Mouse (Mus musculus) neural tube, embryonic 15.5 days (tissue): ENCODE data around the gene Stac. TPM values are rescaled to one million over a fixed set of nuclear protein-coding genes. Genes with fewer than 3 reads are reported as not detected.

Experiments used
- ATAC-seq: fragments of 200-750 bp; cut with Nextera tagmentation; 2 replicates; pipeline ENCODE4 v1.8.0; 2017; ENCODE audit warnings: mild to moderate bottlenecking, moderate TSS enrichment, moderate library complexity; ENCODE audit not compliant: low FRiP score
- H3K27ac ChIP-seq: fragments of 300-500 bp; sonication (generic); replicated peaks from 2 replicates; pipeline ENCODE4 v1.5.1; 2015; ENCODE audit warnings: mild to moderate bottlenecking, inconsistent platforms
- H3K27me3 ChIP-seq: fragments of 300-500 bp; sonication (generic); replicated peaks from 2 replicates; pipeline ENCODE4 v1.6.1; 2015; ENCODE audit warnings: inconsistent platforms
- H3K36me3 ChIP-seq: fragments of 300-500 bp; sonication (generic); 2 replicates; pipeline ENCODE4 v1.6.1; 2015; ENCODE audit warnings: inconsistent platforms
- H3K4me1 ChIP-seq: fragments of 300-500 bp; sonication (generic); 2 replicates; pipeline ENCODE4 v1.6.1; 2015; ENCODE audit warnings: inconsistent platforms
- H3K4me2 ChIP-seq: fragments of 300-500 bp; sonication (generic); 2 replicates; pipeline ENCODE4 v1.6.1; 2015; ENCODE audit warnings: inconsistent platforms, mild to moderate bottlenecking, moderate library complexity
- H3K4me3 ChIP-seq: fragments of 300-500 bp; sonication (generic); replicated peaks from 2 replicates; pipeline ENCODE4 v1.5.1; 2015; ENCODE audit warnings: mild to moderate bottlenecking, inconsistent platforms
- H3K9ac ChIP-seq: fragments of 300-500 bp; sonication (generic); replicated peaks from 2 replicates; pipeline ENCODE4 v1.6.1; 2015; ENCODE audit warnings: mild to moderate bottlenecking, inconsistent platforms
- H3K9me3 ChIP-seq: fragments of 300-500 bp; sonication (generic); replicated peaks from 2 replicates; pipeline ENCODE4 v1.6.1; 2016; ENCODE audit warnings: inconsistent platforms
- WGBS: fragments of 180-500 bp; shearing (Covaris S2); methylation state at CpG from one replicate; pipeline ENCODE4 v1.1.7; 2015; ENCODE audit warnings: mixed read lengths; 5-methylcytosine and 5-hydroxymethylcytosine counted together
- polyA plus RNA-seq: library from polyadenylated mRNA; unstranded; fragments of >200 nt; fragmentation: Nextera tagmentation; extraction: Ambion mirVana; gene quantifications from 2 replicates; pipeline ENCODE4 v1.2.1, GENCODE M21; 2015

Gene Stac
- polyA plus RNA-seq, 1 experiment from 2014 or later: 16.0 TPM

GRCm38 (mm10) chr9:111550281-111550962 is 139.7 kb downstream of the Stac start:
- no peak for ATAC-seq
- no peaks in the 10 kb centered on the region for H3K9me3 ChIP-seq
- H3K4me3 ChIP-seq: no peak overlapping the region
- H3K4me2 ChIP-seq: no peak overlapping the region
- H3K27me3 ChIP-seq: no peaks in the 10 kb centered on the region
- no peaks in the 10 kb centered on the region for H3K36me3 ChIP-seq
- H3K9ac ChIP-seq: no peak overlapping the region
- H3K27ac ChIP-seq: no peak overlapping the region
- WGBS: 83% methylated on average over 21 of the region's 21 CpGs
- peaks cover 7% of the 10 kb centered on the region for H3K4me1 ChIP-seq

GRCm38 (mm10) chr9:111542663-111543062 is 147.5 kb downstream of the Stac start:
- ATAC-seq: no peak
- no peaks in the 10 kb centered on the region for H3K9me3 ChIP-seq
- WGBS: 66% methylated on average over 6 of the region's 6 CpGs
- H3K36me3 ChIP-seq: no peaks in the 10 kb centered on the region
- peaks cover 7% of the 10 kb centered on the region for H3K4me1 ChIP-seq
- H3K27me3 ChIP-seq: no peaks in the 10 kb centered on the region
- no peak overlapping the region for H3K4me3 ChIP-seq
- no peak overlapping the region for H3K9ac ChIP-seq
- H3K27ac ChIP-seq: no peak overlapping the region
- no peak overlapping the region for H3K4me2 ChIP-seq

GRCm38 (mm10) chr9:111535445-111536064 is 154.6 kb downstream of the Stac start:
- Histone ChIP-seq H3K27me3 (no peaks in the 10 kb centered on the region), H3K4me1 (no peaks in the 10 kb centered on the region), H3K4me2 (no peak overlapping the region), H3K36me3 (no peaks in the 10 kb centered on the region), H3K9me3 (no peaks in the 10 kb centered on the region), H3K27ac (no peak overlapping the region), H3K9ac (no peak overlapping the region), H3K4me3 (no peak overlapping the region)
- WGBS: 68% methylated on average over 8 of the region's 8 CpGs
- ATAC-seq: no peak

GRCm38 (mm10) chr9:111534744-111535423 is 155.3 kb downstream of the Stac start:
- H3K9me3 ChIP-seq: no peaks in the 10 kb centered on the region
- no peaks in the 10 kb centered on the region for H3K27me3 ChIP-seq
- no peaks in the 10 kb centered on the region for H3K36me3 ChIP-seq
- no peak overlapping the region for H3K9ac ChIP-seq
- WGBS: 29% methylated on average over 7 of the region's 7 CpGs
- no peak overlapping the region for H3K27ac ChIP-seq
- H3K4me2 ChIP-seq: no peak overlapping the region
- H3K4me1 ChIP-seq: no peaks in the 10 kb centered on the region
- ATAC-seq: no peak
- H3K4me3 ChIP-seq: no peak overlapping the region

GRCm38 (mm10) chr9:111523871-111524270 is 166.3 kb downstream of the Stac start:
- 98% methylated on average over 3 of the region's 3 CpGs for WGBS
- no peak for ATAC-seq
- Histone ChIP-seq H3K36me3 (no peaks in the 10 kb centered on the region), H3K4me2 (no peak overlapping the region), H3K9ac (no peak overlapping the region), H3K27me3 (no peaks in the 10 kb centered on the region), H3K9me3 (no peaks in the 10 kb centered on the region), H3K27ac (no peak overlapping the region), H3K4me3 (no peak overlapping the region), H3K4me1 (no peaks in the 10 kb centered on the region)

GRCm38 (mm10) chr9:111523111-111523510 is 167.0 kb downstream of the Stac start:
- no peaks in the 10 kb centered on the region for H3K4me1 ChIP-seq
- no peak overlapping the region for H3K27ac ChIP-seq
- no peaks in the 10 kb centered on the region for H3K36me3 ChIP-seq
- H3K27me3 ChIP-seq: no peaks in the 10 kb centered on the region
- 94% methylated on average over 11 of the region's 11 CpGs for WGBS
- no peak for ATAC-seq
- H3K9me3 ChIP-seq: no peaks in the 10 kb centered on the region
- H3K4me2 ChIP-seq: no peak overlapping the region
- H3K9ac ChIP-seq: no peak overlapping the region
- H3K4me3 ChIP-seq: no peak overlapping the region

- no peak overlapping the region for H3K4me2 ChIP-seq
- no peak overlapping the region for H3K4me3 ChIP-seq
- H3K4me1 ChIP-seq: no peaks in the 10 kb centered on the region
- 95% methylated on average over 7 of the region's 7 CpGs for WGBS
- H3K9ac ChIP-seq: no peak overlapping the region
- H3K36me3 ChIP-seq: no peaks in the 10 kb centered on the region
- H3K27me3 ChIP-seq: no peaks in the 10 kb centered on the region
- no peak overlapping the region for H3K27ac ChIP-seq
- H3K9me3 ChIP-seq: no peaks in the 10 kb centered on the region
- no peak for ATAC-seq
Observed at GRCm38 (mm10) chr9:111522226-111522625, 167.9 kb downstream of the Stac start.

GRCm38 (mm10) chr9:111515536-111515935 is 174.6 kb downstream of the Stac start:
- no peak overlapping the region for H3K27ac ChIP-seq
- H3K36me3 ChIP-seq: no peaks in the 10 kb centered on the region
- H3K9me3 ChIP-seq: no peaks in the 10 kb centered on the region
- no peak overlapping the region for H3K9ac ChIP-seq
- 86% methylated on average over 3 of the region's 3 CpGs for WGBS
- no peaks in the 10 kb centered on the region for H3K27me3 ChIP-seq
- H3K4me2 ChIP-seq: no peak overlapping the region
- no peak overlapping the region for H3K4me3 ChIP-seq
- ATAC-seq: no peak
- peaks cover 3% of the 10 kb centered on the region; the same call in 1 of the 2 replicates for H3K4me1 ChIP-seq

- H3K36me3 ChIP-seq: no peaks in the 10 kb centered on the region
- H3K27ac ChIP-seq: no peak overlapping the region
- no peak overlapping the region for H3K9ac ChIP-seq
- WGBS: 67% methylated on average over 15 of the region's 15 CpGs
- no peak overlapping the region for H3K4me2 ChIP-seq
- no peak for ATAC-seq
- no peaks in the 10 kb centered on the region for H3K27me3 ChIP-seq
- H3K4me1 ChIP-seq: peaks cover 3% of the 10 kb centered on the region; the same call in 1 of the 2 replicates
- H3K9me3 ChIP-seq: no peaks in the 10 kb centered on the region
- no peak overlapping the region for H3K4me3 ChIP-seq
Observed at GRCm38 (mm10) chr9:111514586-111515473, 175.3 kb downstream of the Stac start.
